Mouse (Mus musculus) liver, postnatal 0 days (tissue): ENCODE results near the gene Fgd3.

Source experiments
- CTCF ChIP-seq: sonication (generic); IDR thresholded peaks from 2 replicates; pipeline ENCODE4 v1.5.1; 2016; ENCODE audit warnings: antibody characterized with exemption, low read depth
- EP300 ChIP-seq: IDR thresholded peaks from 2 replicates; pipeline ENCODE4 v1.6.1; 2016; ENCODE audit warnings: antibody characterized with exemption, low read depth, mild to moderate bottlenecking

DNA sequence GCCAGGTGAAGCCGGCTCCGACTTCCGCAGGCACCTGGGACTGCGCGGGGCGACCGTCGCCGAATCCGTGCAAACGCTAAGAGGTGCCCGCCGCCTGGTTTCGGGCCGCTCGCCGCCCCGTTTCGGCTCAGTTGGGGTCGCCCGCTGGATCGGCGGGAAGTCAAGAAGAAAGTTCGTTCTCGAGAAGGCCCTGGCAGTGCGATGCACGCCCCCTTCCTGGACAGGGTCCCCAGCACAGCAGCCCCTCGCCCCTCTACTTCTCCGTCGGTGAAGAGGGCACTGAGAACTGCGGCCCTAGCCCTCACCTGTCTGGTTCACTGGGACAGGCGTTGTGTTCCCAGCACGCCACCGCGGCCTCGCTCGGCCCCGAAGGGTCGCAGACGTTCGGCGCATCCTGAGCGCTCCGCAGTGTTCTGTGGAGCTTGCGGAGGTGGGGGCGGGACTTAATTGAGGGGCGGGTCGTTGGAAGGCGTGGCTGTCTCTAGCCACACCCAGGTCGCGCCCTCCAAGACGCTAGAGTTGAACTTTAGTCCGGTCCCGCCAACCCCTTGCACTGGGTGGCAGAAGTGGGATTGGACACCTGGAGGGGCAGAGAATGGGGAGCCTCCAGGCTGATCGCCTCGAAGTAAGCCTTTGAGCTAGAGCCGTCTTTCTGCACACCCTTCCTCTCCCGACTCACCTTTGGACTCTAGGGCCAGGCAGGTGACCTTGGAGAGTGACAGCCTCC, 72.2 kb downstream of the Fgd3 start:
- no peak for TF ChIP-seq EP300
- TF ChIP-seq CTCF = no peak
